In genomic region chr11:27203330-27204214, GRCm38 (mm10) we compare ENCODE assay signal across 22 mouse cellular contexts.
DNase-seq lines count a peak whose midpoint lies in the region; ATAC-seq and TF ChIP-seq lines count a peak whose summit lies in the region.
"Had no signal": no experiment of that assay in that cellular context is flagged by ENCODE, and none has a peak within 500 bp of the region (broad histone marks: within the 10 kb centered on the region; RNA-seq: fewer than 3 reads in every experiment).

No protein-coding gene starts in this region.

- H3K4me1 ChIP-seq in forebrain, embryonic 13.5 days, result no peaks in the 10 kb centered on the region
- no peaks in the 10 kb centered on the region for H3K4me1 ChIP-seq in forebrain, embryonic 12.5 days
- no peaks in the 10 kb centered on the region for H3K4me1 ChIP-seq in hindbrain, postnatal 0 days (ENCODE audit: insufficient read depth, low read length)
- 0 out of 2 replicates have a peak, but pooled peaks cover 4% of the 10 kb centered on the region for H3K4me1 ChIP-seq in hindbrain, embryonic 13.5 days (replicated peaks)
- H3K4me1 ChIP-seq in kidney, postnatal 0 days (replicated peaks; ENCODE audit: insufficient read depth, low read length), result no peaks in the 10 kb centered on the region
- H3K4me1 ChIP-seq in midbrain, embryonic 14.5 days (ENCODE audit: control insufficient read depth, insufficient read depth, low read length), result no peaks in the 10 kb centered on the region
- H3K4me1 ChIP-seq: embryonic facial prominence, embryonic 15.5 days; heart, embryonic 15.5 days had no signal

- no peak overlapping the region for H3K4me2 ChIP-seq in forebrain, embryonic 13.5 days
- H3K4me2 ChIP-seq in forebrain, embryonic 12.5 days, result no peak overlapping the region
- no peak overlapping the region for H3K4me2 ChIP-seq in hindbrain, postnatal 0 days (ENCODE audit: low read depth, low read length)
- H3K4me2 ChIP-seq in hindbrain, embryonic 13.5 days, result no peak overlapping the region
- peak overlapping the region; percentile 31 for H3K4me2 ChIP-seq in kidney, postnatal 0 days (ENCODE audit: low read length)
- H3K4me2 ChIP-seq in midbrain, embryonic 14.5 days (ENCODE audit: low read length), result no peak overlapping the region
- H3K4me2 ChIP-seq: embryonic facial prominence, embryonic 15.5 days; heart, embryonic 11.5 days; heart, embryonic 15.5 days; hindbrain, embryonic 14.5 days had no signal

- WGBS in forebrain, embryonic 13.5 days, result 75% methylated on average over 17 of the region's 17 CpGs
- WGBS in forebrain, embryonic 12.5 days, result 84% methylated on average over 17 of the region's 17 CpGs
- 68% methylated on average over 17 of the region's 17 CpGs for WGBS in hindbrain, postnatal 0 days
- 86% methylated on average over 17 of the region's 17 CpGs for WGBS in hindbrain, embryonic 13.5 days
- 50% methylated on average over 17 of the region's 17 CpGs for WGBS in kidney, postnatal 0 days
- WGBS in midbrain, embryonic 14.5 days, result 72% methylated on average over 17 of the region's 17 CpGs

- no peak for TF ChIP-seq CTCF in hindbrain, postnatal 0 days (IDR thresholded peaks at IDR 0.05; ENCODE audit: low read depth)
- no peak for TF ChIP-seq CTCF in kidney, postnatal 0 days (IDR thresholded peaks at IDR 0.05; ENCODE audit: low read depth)

- DNase-seq in hindbrain, postnatal 0 days (ENCODE audit: low spot score), result no peak
- DNase-seq in kidney, postnatal 0 days (ENCODE audit: low spot score), result peak; percentile 37
- DNase-seq in kidney, adult 9 months, result no peak
- DNase-seq in midbrain, embryonic 14.5 days, result no peak
- DNase-seq: adrenal gland, postnatal 14 days; cerebellum, adult 18-20 months; cerebellum, adult 9-11 months; cerebellum, postnatal 36 days; gastrocnemius, postnatal 10 days; heart, adult 2 months; heart, postnatal 14 days had no signal

- 0 out of 2 replicates have a peak, but pooled peaks cover 3% of the 10 kb centered on the region for H3K9me3 ChIP-seq in forebrain, embryonic 13.5 days (replicated peaks)
- H3K9me3 ChIP-seq in forebrain, embryonic 12.5 days, result no peaks in the 10 kb centered on the region
- no peaks in the 10 kb centered on the region for H3K9me3 ChIP-seq in hindbrain, postnatal 0 days (ENCODE audit: low read length)
- H3K9me3 ChIP-seq in hindbrain, embryonic 13.5 days, result peaks cover 7% of the 10 kb centered on the region; the same call in 1 of the 2 replicates
- no peaks in the 10 kb centered on the region for H3K9me3 ChIP-seq in kidney, postnatal 0 days (replicated peaks; ENCODE audit: low read length)
- H3K9me3 ChIP-seq in midbrain, embryonic 14.5 days (ENCODE audit: control insufficient read depth, low read length), result no peaks in the 10 kb centered on the region
- H3K9me3 ChIP-seq: embryonic facial prominence, embryonic 15.5 days; heart, embryonic 15.5 days had no signal

- no peak overlapping the region for H3K4me3 ChIP-seq in forebrain, embryonic 13.5 days
- no peak overlapping the region for H3K4me3 ChIP-seq in forebrain, embryonic 12.5 days (replicated peaks)
- H3K4me3 ChIP-seq in hindbrain, postnatal 0 days (ENCODE audit: low read length), result no peak overlapping the region
- H3K4me3 ChIP-seq in hindbrain, embryonic 13.5 days, result no peak overlapping the region
- H3K4me3 ChIP-seq in kidney, postnatal 0 days (replicated peaks; ENCODE audit: low read depth, low read length), result no peak overlapping the region
- H3K4me3 ChIP-seq in midbrain, embryonic 14.5 days (replicated peaks; ENCODE audit: low read depth, low read length), result no peak overlapping the region
- H3K4me3 ChIP-seq: embryonic facial prominence, embryonic 15.5 days; erythroblast, embryonic 14.5 days; heart, adult 2 months; heart, embryonic 15.5 days had no signal

- no peaks in the 10 kb centered on the region for H3K27me3 ChIP-seq in forebrain, embryonic 13.5 days
- no peaks in the 10 kb centered on the region for H3K27me3 ChIP-seq in forebrain, embryonic 12.5 days
- H3K27me3 ChIP-seq in hindbrain, postnatal 0 days (ENCODE audit: insufficient read depth, low read length), result no peaks in the 10 kb centered on the region
- H3K27me3 ChIP-seq in hindbrain, embryonic 13.5 days, result no peaks in the 10 kb centered on the region
- H3K27me3 ChIP-seq in kidney, postnatal 0 days (ENCODE audit: insufficient read depth, low read length), result no peaks in the 10 kb centered on the region
- no peaks in the 10 kb centered on the region for H3K27me3 ChIP-seq in midbrain, embryonic 14.5 days (ENCODE audit: control insufficient read depth, insufficient read depth, low read length)
- H3K27me3 ChIP-seq: embryonic facial prominence, embryonic 15.5 days; heart, embryonic 15.5 days; Patski had no signal

- peak; percentile 72 for ATAC-seq in forebrain, embryonic 13.5 days
- ATAC-seq in forebrain, embryonic 12.5 days (ENCODE audit: low FRiP score), result no peak
- ATAC-seq in hindbrain, postnatal 0 days, result 0 out of 2 replicates have a peak, but pooled peaks have one; percentile 15
- no peak for ATAC-seq in hindbrain, embryonic 13.5 days (ENCODE audit: low FRiP score)
- peak; percentile 65; the same call in 1 of the 2 replicates for ATAC-seq in kidney, postnatal 0 days (replicated peaks; ENCODE audit: low FRiP score, low read depth)
- no peak for ATAC-seq in midbrain, embryonic 14.5 days (ENCODE audit: low FRiP score, low TSS enrichment)
- ATAC-seq: activated CD4-positive, CD25-positive, alpha-beta regulatory T cell, adult 4 months; intestine, embryonic 16.5 days; Patski had no signal

- H3K36me3 ChIP-seq in forebrain, embryonic 13.5 days (ENCODE audit: poor library complexity, severe bottlenecking), result no peaks in the 10 kb centered on the region
- no peaks in the 10 kb centered on the region for H3K36me3 ChIP-seq in forebrain, embryonic 12.5 days (replicated peaks)
- no peaks in the 10 kb centered on the region for H3K36me3 ChIP-seq in hindbrain, postnatal 0 days (ENCODE audit: insufficient read depth, low read length)
- no peaks in the 10 kb centered on the region for H3K36me3 ChIP-seq in hindbrain, embryonic 13.5 days
- no peaks in the 10 kb centered on the region for H3K36me3 ChIP-seq in kidney, postnatal 0 days (ENCODE audit: insufficient read depth, low read length)
- H3K36me3 ChIP-seq in midbrain, embryonic 14.5 days (ENCODE audit: control insufficient read depth, insufficient read depth, low read length), result no peaks in the 10 kb centered on the region
- H3K36me3 ChIP-seq: embryonic facial prominence, embryonic 15.5 days; heart, embryonic 15.5 days had no signal

- H3K27ac ChIP-seq in forebrain, embryonic 13.5 days, result no peak overlapping the region
- no peak overlapping the region for H3K27ac ChIP-seq in forebrain, embryonic 12.5 days
- no peak overlapping the region for H3K27ac ChIP-seq in hindbrain, postnatal 0 days
- no peak overlapping the region for H3K27ac ChIP-seq in hindbrain, embryonic 13.5 days
- H3K27ac ChIP-seq in kidney, postnatal 0 days, result no peak overlapping the region
- no peak overlapping the region for H3K27ac ChIP-seq in midbrain, embryonic 14.5 days (replicated peaks; ENCODE audit: low read depth, low read length)
- H3K27ac ChIP-seq: embryonic facial prominence, embryonic 15.5 days; heart, adult 2 months; heart, embryonic 15.5 days; hindbrain, embryonic 14.5 days had no signal

- H3K9ac ChIP-seq in forebrain, embryonic 13.5 days, result no peak overlapping the region
- no peak overlapping the region for H3K9ac ChIP-seq in forebrain, embryonic 12.5 days
- no peak overlapping the region for H3K9ac ChIP-seq in hindbrain, postnatal 0 days (replicated peaks; ENCODE audit: low read length)
- H3K9ac ChIP-seq in hindbrain, embryonic 13.5 days, result no peak overlapping the region
- H3K9ac ChIP-seq in kidney, postnatal 0 days (ENCODE audit: low read depth, low read length), result no peak overlapping the region
- no peak overlapping the region for H3K9ac ChIP-seq in midbrain, embryonic 14.5 days (replicated peaks; ENCODE audit: low read length)
- H3K9ac ChIP-seq: embryonic facial prominence, embryonic 15.5 days; heart, embryonic 15.5 days; hindbrain, embryonic 14.5 days had no signal

Comparison
In these comparisons a context has a peak if more than half of its experiments do, and no peak if none do; other contexts are left out.
1. ATAC-seq: peak in forebrain, embryonic 13.5 days (single experiment), hindbrain, postnatal 0 days (single experiment) and kidney, postnatal 0 days (single experiment); none in forebrain, embryonic 12.5 days (single experiment), hindbrain, embryonic 13.5 days (single experiment) and midbrain, embryonic 14.5 days (single experiment).